Mouse (Mus musculus) midbrain, embryonic 10.5 days (tissue): ENCODE data around the gene Pde9a. TPM values are rescaled to one million over a fixed set of nuclear protein-coding genes. Genes with fewer than 3 reads are reported as not detected.
"Not testable (repeated sequence)": the region's sequence is repeated elsewhere in the genome, so short reads cannot be mapped to it uniquely, and the experiment has no call there.

Experiments used
- DNase-seq: peaks from one replicate; pipeline ENCODE4 v3.0.0-alpha.2; 2017; ENCODE audit warnings: low spot score
- H3K27ac ChIP-seq: fragments of 300-500 bp; sonication (generic); replicated peaks from 2 replicates; pipeline ENCODE4 v1.5.1; 2016; ENCODE audit warnings: mild to moderate bottlenecking
- H3K27me3 ChIP-seq: fragments of 300-500 bp; sonication (generic); 2 replicates; pipeline ENCODE4 v1.6.1; 2016; ENCODE audit warnings: low read depth, mild to moderate bottlenecking; ENCODE audit not compliant: poor library complexity, severe bottlenecking
- H3K36me3 ChIP-seq: fragments of 300-500 bp; sonication (generic); 2 replicates; pipeline ENCODE4 v1.6.1; 2016; ENCODE audit warnings: mild to moderate bottlenecking, moderate library complexity
- H3K4me1 ChIP-seq: fragments of 300-500 bp; sonication (generic); 2 replicates; pipeline ENCODE4 v1.6.1; 2016
- H3K4me3 ChIP-seq: fragments of 300-500 bp; sonication (generic); 2 replicates; pipeline ENCODE4 v1.5.1; 2016; ENCODE audit warnings: mild to moderate bottlenecking, moderate library complexity
- H3K9me3 ChIP-seq: fragments of 300-500 bp; sonication (generic); replicated peaks from 2 replicates; pipeline ENCODE4 v1.6.1; 2016; ENCODE audit warnings: mild to moderate bottlenecking
- WGBS: fragments of 180-500 bp; shearing (Covaris S2); methylation state at CpG from one replicate; pipeline ENCODE4 v1.1.7; 2016; 5-methylcytosine and 5-hydroxymethylcytosine counted together
- polyA plus RNA-seq: library from polyadenylated mRNA; unstranded; fragments of >200 nt; fragmentation: Nextera tagmentation; extraction: Ambion mirVana; gene quantifications from 2 replicates; pipeline ENCODE4 v1.2.1, GENCODE M21; 2016

The Pde9a gene
- 12.1 and 21.1 TPM in 2 replicates for polyA plus RNA-seq

GRCm38 (mm10) chr17:31385671-31386665 is at the start of gene Pde9a:
Gene Pde9a (plus strand): TSS chr17:31386210.
- H3K27ac ChIP-seq: peak within 1 kb of the TSS; percentile 88
- WGBS: 1% methylated on average over 50 of the region's 56 CpGs
- peaks cover 53% of the 10 kb centered on the region for H3K27me3 ChIP-seq
- peak within 1 kb of the TSS; percentile 81 for H3K4me3 ChIP-seq
- H3K9me3 ChIP-seq: no peaks in the 10 kb centered on the region
- H3K36me3 ChIP-seq: no peaks in the 10 kb centered on the region
- peaks cover 59% of the 10 kb centered on the region for H3K4me1 ChIP-seq
- DNase-seq: peak; percentile 85

- Histone ChIP-seq H3K4me3 (no peak overlapping the region), H3K27ac (no peak overlapping the region), H3K36me3 (no peaks in the 10 kb centered on the region), H3K27me3 (no peaks in the 10 kb centered on the region), H3K9me3 (no peaks in the 10 kb centered on the region), H3K4me1 (peaks cover 12% of the 10 kb centered on the region)
- no peak for DNase-seq
- 82% methylated on average over 2 of the region's 2 CpGs for WGBS
Measured at GRCm38 (mm10) chr17:31339769-31340168, 46.2 kb upstream of the Pde9a start.

DNA sequence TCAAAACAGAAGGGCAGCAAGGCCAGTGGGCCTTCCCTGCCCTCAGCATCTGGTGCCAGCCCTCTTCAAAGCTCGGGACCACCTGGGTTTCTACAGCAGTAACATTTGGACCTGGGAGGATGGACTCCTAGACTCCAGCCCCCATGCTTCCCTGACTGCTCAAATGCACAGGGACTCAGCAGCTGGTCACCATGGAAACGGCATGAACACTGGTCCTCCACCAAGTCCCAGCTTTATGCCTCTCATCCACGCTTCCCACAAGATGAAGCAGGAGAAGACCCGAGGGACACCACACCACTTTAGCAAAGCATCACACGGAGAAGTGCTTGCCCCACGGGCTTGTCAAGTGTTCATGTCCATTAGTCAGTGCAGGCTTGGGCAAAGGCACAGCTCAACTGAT is 43.8 kb upstream of the Pde9a start:
- Histone ChIP-seq H3K27ac (no peak overlapping the region), H3K4me3 (no peak overlapping the region), H3K9me3 (no peaks in the 10 kb centered on the region), H3K36me3 (no peaks in the 10 kb centered on the region), H3K4me1 (peaks cover 12% of the 10 kb centered on the region), H3K27me3 (no peaks in the 10 kb centered on the region)
- WGBS: 74% methylated on average over 6 of the region's 6 CpGs
- no peak for DNase-seq

- H3K9me3 ChIP-seq: no peaks in the 10 kb centered on the region
- DNase-seq: peak; percentile 75
- peaks cover 16% of the 10 kb centered on the region for H3K4me1 ChIP-seq
- no peak overlapping the region for H3K4me3 ChIP-seq
- WGBS: 40% methylated on average over 5 of the region's 5 CpGs
- H3K36me3 ChIP-seq: no peaks in the 10 kb centered on the region
- no peaks in the 10 kb centered on the region for H3K27me3 ChIP-seq
- H3K27ac ChIP-seq: 0 out of 2 replicates have a peak overlapping the region, but pooled peaks have one; percentile 33
Measured at GRCm38 (mm10) chr17:31344172-31344801, 41.7 kb upstream of the Pde9a start.

GRCm38 (mm10) chr17:31344816-31345215 is 41.2 kb upstream of the Pde9a start:
- no peak for DNase-seq
- no peaks in the 10 kb centered on the region for H3K36me3 ChIP-seq
- H3K27me3 ChIP-seq: no peaks in the 10 kb centered on the region
- no peaks in the 10 kb centered on the region for H3K9me3 ChIP-seq
- H3K4me3 ChIP-seq: no peak overlapping the region
- 88% methylated on average over 3 of the region's 3 CpGs for WGBS
- no peak overlapping the region for H3K27ac ChIP-seq
- H3K4me1 ChIP-seq: peaks cover 16% of the 10 kb centered on the region

DNA sequence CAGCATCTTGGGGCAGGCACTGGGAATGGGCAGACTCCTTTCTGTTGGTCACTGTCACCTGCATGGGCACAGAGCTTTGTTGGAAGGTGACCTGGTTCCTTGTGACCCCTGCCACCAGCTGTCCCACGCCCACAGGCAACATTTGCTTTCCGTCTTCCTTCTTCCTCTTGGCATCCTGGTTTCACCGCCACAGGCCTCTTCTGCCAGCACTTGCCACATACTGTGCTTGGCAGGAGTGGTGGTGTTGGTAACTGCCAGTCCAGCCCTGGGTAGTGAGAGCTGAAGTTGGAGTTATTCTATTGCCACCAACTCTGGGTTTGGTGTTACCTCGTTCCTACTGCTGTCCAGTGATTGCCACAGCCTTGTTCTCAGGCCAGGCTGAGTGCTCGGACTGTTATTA is 37.9 kb upstream of the Pde9a start:
- WGBS: 90% methylated on average over 5 of the region's 5 CpGs
- H3K27me3 ChIP-seq: no peaks in the 10 kb centered on the region
- DNase-seq: no peak
- no peak overlapping the region for H3K27ac ChIP-seq
- peaks cover 14% of the 10 kb centered on the region for H3K4me1 ChIP-seq
- no peaks in the 10 kb centered on the region for H3K9me3 ChIP-seq
- H3K36me3 ChIP-seq: no peaks in the 10 kb centered on the region
- no peak overlapping the region for H3K4me3 ChIP-seq

GRCm38 (mm10) chr17:31349388-31349787 is 36.6 kb upstream of the Pde9a start:
- Histone ChIP-seq H3K4me3 (no peak overlapping the region), H3K4me1 (peaks cover 14% of the 10 kb centered on the region), H3K9me3 (no peaks in the 10 kb centered on the region), H3K27ac (no peak overlapping the region), H3K27me3 (no peaks in the 10 kb centered on the region), H3K36me3 (no peaks in the 10 kb centered on the region)
- 86% methylated on average over 12 of the region's 12 CpGs for WGBS
- no peak for DNase-seq

DNA sequence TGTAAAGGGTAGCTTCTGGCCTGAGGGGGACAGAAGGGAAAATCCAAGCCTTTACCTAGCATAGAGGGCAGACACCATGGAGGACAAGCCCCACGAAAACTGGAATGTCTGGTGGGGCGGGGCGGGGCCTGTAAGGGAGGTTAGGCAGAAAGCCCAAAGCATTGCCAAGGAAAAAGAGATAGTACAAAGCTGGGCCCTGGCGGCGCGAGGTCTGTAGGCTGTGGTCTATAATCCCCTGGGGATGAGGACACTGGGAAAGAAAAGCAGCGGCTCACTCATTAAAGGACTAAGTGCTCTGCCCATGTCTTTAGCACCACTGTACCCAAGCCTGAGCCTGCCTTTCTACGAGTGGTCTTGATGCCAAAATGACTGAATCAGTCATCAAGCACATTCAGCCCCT is 34.0 kb upstream of the Pde9a start:
- peaks cover 27% of the 10 kb centered on the region for H3K4me1 ChIP-seq
- no peaks in the 10 kb centered on the region for H3K9me3 ChIP-seq
- 49% methylated on average over 8 of the region's 8 CpGs for WGBS
- no peaks in the 10 kb centered on the region for H3K36me3 ChIP-seq
- H3K27ac ChIP-seq: no peak overlapping the region; the same call in 1 of the 2 replicates
- no peak overlapping the region for H3K4me3 ChIP-seq
- DNase-seq: no peak
- no peaks in the 10 kb centered on the region for H3K27me3 ChIP-seq

DNA sequence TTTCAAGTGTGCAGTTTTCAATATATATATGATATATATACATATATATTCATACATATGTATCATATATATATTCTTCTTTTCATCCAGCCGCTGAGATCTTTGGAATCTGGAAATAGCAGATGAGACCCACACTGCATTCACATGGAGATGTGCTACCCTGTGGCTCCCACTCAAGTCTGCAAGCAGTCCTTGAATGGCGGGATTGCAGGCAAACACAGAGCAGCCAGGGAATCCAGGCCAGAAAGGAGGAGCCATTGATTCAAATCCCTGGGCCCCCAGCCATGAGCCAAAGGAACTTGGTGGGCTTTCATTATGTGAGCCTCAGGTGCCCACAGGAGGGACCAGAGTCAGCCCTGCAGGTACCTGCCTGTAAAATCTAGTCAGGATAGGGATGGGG is 32.8 kb upstream of the Pde9a start:
- no peak overlapping the region for H3K4me3 ChIP-seq
- no peak for DNase-seq
- H3K9me3 ChIP-seq: no peaks in the 10 kb centered on the region
- no peak overlapping the region for H3K27ac ChIP-seq
- H3K4me1 ChIP-seq: peaks cover 23% of the 10 kb centered on the region
- no peaks in the 10 kb centered on the region for H3K27me3 ChIP-seq
- no peaks in the 10 kb centered on the region for H3K36me3 ChIP-seq
- 84% methylated on average over 2 of the region's 2 CpGs for WGBS

- H3K4me3 ChIP-seq, H3K27ac ChIP-seq, H3K27me3 ChIP-seq, H3K9me3 ChIP-seq, H3K36me3 ChIP-seq, DNase-seq: not testable (repeated sequence)
- 80% methylated on average over 3 of the region's 3 CpGs for WGBS
- H3K4me1 ChIP-seq: peaks cover 23% of the 10 kb centered on the region
Measured at GRCm38 (mm10) chr17:31354684-31355083, 31.3 kb upstream of the Pde9a start.

DNA sequence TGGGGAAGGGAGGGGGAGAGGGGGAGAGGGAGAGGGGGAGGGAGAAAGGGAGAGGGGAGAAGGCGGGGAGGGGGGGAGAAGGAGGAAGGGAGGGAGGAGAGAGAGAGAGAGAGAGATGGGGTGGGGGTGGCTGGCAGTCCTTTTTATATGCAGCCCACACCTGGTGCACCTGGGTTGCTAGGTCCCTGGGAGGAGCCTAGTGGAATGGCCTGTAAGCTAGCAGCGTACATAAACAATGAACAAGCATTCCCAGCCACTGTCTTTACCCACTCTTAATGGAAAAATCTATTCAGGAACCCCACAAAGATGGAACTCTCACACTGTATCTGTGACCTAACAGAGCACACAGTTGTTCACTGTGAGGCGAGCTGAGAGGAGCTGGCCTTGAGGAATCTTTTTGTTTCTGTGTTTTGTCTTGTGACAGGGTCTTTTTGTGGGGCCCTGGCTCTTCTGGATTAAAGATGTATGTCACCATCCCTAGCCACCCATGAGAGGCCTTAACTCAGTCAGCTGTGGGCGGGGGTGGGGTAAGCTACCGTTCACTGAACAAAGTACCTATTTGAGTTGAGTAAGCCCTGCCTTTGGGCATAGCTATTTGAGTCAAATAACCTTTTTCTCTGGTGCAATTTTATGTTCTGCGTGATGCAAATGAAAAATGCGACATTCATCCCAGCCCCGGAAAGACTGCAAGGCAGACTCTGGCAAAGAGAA is 30.1 kb upstream of the Pde9a start:
- Histone ChIP-seq H3K4me3 (no peak overlapping the region), H3K4me1 (peaks cover 23% of the 10 kb centered on the region), H3K36me3 (no peaks in the 10 kb centered on the region), H3K27me3 (no peaks in the 10 kb centered on the region), H3K9me3 (no peaks in the 10 kb centered on the region), H3K27ac (no peak overlapping the region; the same call in 1 of the 2 replicates)
- 38% methylated on average over 8 of the region's 8 CpGs for WGBS
- DNase-seq: no peak

DNA sequence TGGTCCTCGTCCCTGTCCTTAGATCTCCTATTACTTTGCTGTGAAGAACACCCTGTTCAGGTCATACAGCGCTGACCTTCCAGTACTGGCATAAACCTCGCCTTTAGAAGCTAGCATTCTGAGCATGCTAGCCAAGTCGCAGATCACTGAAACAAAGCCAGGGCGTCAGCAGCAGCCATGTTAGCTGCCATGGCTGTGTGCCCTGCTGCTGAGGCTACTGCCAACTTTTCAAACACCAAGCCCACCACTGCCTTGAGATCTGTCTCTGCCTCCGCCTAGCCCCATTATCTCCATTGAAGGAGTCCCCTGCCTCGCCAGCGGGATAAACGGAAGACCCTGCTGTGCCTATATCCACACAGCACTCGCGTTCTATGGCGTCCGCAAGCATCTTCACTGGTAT is 25.4 kb upstream of the Pde9a start:
- no peak overlapping the region for H3K27ac ChIP-seq
- peaks cover 17% of the 10 kb centered on the region for H3K4me1 ChIP-seq
- H3K36me3 ChIP-seq: no peaks in the 10 kb centered on the region
- no peaks in the 10 kb centered on the region for H3K9me3 ChIP-seq
- H3K4me3 ChIP-seq: no peak overlapping the region
- 81% methylated on average over 13 of the region's 13 CpGs for WGBS
- H3K27me3 ChIP-seq: no peaks in the 10 kb centered on the region
- DNase-seq: no peak
